Mouse (Mus musculus): ENCODE measurements around the gene Syt9.

DNA sequence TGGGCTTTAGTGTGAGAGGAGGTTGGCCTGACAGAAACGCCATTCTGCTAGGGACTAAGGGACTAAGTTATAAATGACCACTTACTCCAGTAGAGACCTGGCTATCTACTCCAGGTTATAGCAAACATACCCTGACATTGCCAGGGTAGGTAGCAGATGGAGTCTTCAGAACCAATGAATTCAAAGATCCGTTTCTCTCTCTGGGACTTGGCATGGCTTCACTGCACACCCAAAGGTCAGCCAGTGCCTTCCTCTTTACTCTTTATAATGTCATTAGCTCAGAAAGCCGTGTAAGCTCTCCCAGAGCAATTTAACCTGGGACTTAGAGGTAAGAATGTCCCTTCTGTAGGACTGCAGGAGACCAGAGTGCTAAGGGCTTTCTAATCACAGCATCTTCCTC, 139.2 kb downstream of the Syt9 start:
- TF ChIP-seq CTCF (IDR thresholded peaks at IDR 0.05) (no peak), POLR2A (IDR thresholded peaks at IDR 0.05; ENCODE audit: insufficient read depth, low read depth, low read length) (no peak), EP300 (IDR thresholded peaks at IDR 0.05; ENCODE audit: insufficient read depth, low read depth, low read length) (no peak)

Data from heart, adult 2 months (tissue).